Mouse (Mus musculus) olfactory bulb, adult 2 months (tissue): ENCODE results near the gene Plg.

ENCODE experiments used
- CTCF ChIP-seq: fragments of 200-500 bp; IDR thresholded peaks from 2 replicates; pipeline ENCODE4 v1.5.1; 2012; ENCODE audit warnings: low read depth, mild to moderate bottlenecking, low read length, moderate library complexity; ENCODE audit not compliant: insufficient read depth
- POLR2A ChIP-seq: fragments of 200-500 bp; IDR thresholded peaks from 2 replicates; pipeline ENCODE4 v1.6.1; 2012; ENCODE audit warnings: mild to moderate bottlenecking, low read depth, low read length, moderate library complexity; ENCODE audit not compliant: insufficient read depth

DNA sequence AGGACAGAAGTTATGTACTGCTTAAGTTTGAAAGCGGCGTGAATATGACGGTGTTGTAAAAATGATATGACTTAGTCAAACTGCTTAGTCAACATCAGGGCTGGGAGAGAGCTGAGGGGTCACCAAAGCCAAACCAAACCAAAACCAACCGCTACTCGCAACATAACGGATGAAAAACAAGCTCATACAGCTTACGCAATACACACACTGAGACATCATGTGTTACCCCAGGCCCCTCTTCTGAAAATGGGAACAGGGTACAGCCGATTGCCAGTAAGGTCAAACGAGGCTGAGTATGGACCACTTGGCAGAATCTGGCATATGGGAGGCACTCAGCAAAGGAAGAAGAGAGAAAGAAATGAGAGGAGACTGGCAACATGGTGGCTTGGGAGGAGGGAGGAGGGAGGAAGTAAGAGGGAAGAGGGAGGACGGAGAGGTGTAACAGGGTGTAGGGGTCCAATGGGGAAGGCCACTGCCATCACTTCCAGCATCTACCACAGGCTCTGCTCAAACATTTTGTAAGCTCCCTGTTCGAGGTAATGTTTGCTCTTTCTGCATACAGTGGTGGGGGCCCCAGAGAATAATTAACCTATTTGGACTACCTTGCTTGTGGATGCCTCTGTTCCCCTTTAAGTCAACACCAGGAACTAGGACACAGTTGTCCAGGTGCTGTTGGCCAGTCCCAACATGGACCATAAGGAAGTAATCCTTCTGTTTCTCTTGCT, at the start of gene Plg:
- TF ChIP-seq POLR2A: no peak
- TF ChIP-seq CTCF: no peak
